Mouse (Mus musculus): ENCODE data around the gene March2. TPM values are rescaled to one million over a fixed set of nuclear protein-coding genes. Genes with fewer than 3 reads are reported as not detected.

March2 gene
- 73.0 and 77.8 TPM in 2 replicates for polyA plus RNA-seq (2015; fragmentation: Nextera tagmentation; extraction: Ambion mirVana)

DNA sequence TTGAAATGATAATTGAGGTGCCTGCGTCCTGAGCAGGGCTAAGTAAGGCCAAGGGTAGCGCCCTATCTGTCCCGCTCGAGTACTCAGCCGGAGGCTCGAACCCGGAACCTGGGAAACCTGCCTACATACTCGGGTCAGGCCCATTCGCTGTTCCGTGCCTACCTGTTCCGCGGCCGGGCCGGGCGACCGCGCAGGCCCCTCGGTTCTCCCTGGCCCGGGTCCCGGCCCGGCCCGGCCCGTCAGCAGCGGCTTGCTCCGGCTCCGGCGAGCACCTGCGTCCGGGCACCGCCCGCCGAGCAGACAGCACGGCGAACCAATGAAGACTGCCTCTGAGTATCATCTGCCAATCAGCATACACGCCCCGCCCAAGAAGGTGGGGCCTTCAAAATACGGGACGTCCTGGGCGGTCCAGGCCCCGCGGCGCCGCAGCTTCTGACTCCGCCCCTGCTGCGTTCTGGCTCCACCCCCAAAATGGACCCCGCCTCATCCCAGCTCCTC lies at the start of gene March2:
March2 (minus strand) TSS at position 287 of the 498 bp plus-strand sequence.
- ATAC-seq = peak; percentile 100
- Histone ChIP-seq H3K9me3 (ENCODE audit: control insufficient read depth, low read length) (no peaks in the 10 kb centered on the region), H3K27ac (ENCODE audit: low read length) (no peak within 1 kb of the TSS), H3K36me3 (ENCODE audit: control insufficient read depth, insufficient read depth) (no peaks in the 10 kb centered on the region), H3K4me2 (ENCODE audit: low read length) (peak within 1 kb of the TSS; percentile 84), H3K4me3 (replicated peaks; ENCODE audit: low read length) (peak within 1 kb of the TSS; percentile 89), H3K9ac (replicated peaks; ENCODE audit: low read depth, low read length) (peak within 1 kb of the TSS; percentile 80), H3K4me1 (replicated peaks; ENCODE audit: control insufficient read depth, insufficient read depth, low read length) (peaks cover 4% of the 10 kb centered on the region), H3K27me3 (replicated peaks; ENCODE audit: control insufficient read depth, insufficient read depth, low read length) (no peaks in the 10 kb centered on the region)
- under 1% methylated on average over 45 of the region's 46 CpGs for WGBS

DNA sequence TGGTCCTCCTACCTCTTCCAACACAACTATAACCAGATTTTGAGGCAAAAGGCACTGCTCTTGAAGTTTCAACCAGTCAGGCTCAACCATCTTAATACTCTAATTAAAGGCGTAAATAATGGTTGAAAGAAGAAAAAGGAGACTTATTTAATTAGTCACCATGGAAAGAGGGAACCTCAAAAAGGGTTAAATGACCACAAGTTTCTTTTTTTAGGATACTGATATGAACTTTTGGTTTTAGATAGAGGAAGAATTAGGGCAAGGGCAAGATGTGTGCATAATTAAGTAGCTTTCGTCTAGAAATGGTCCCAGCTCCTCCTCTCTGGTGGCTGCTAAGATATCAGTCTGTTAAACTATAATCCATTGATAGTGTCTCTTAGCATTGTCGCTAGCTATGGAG lies 47.9 kb upstream of the March2 start:
- H3K27ac ChIP-seq (ENCODE audit: low read length) = no peak overlapping the region
- WGBS = 78% methylated on average over 3 of the region's 3 CpGs
- H3K4me2 ChIP-seq (ENCODE audit: low read length) = no peak overlapping the region
- H3K36me3 ChIP-seq (ENCODE audit: control insufficient read depth, insufficient read depth) = no peaks in the 10 kb centered on the region
- H3K27me3 ChIP-seq (replicated peaks; ENCODE audit: control insufficient read depth, insufficient read depth, low read length) = no peaks in the 10 kb centered on the region
- no peak overlapping the region for H3K9ac ChIP-seq (replicated peaks; ENCODE audit: low read depth, low read length)
- H3K4me1 ChIP-seq (replicated peaks; ENCODE audit: control insufficient read depth, insufficient read depth, low read length) = no peaks in the 10 kb centered on the region
- ATAC-seq = no peak
- H3K9me3 ChIP-seq (ENCODE audit: control insufficient read depth, low read length) = no peaks in the 10 kb centered on the region
- no peak overlapping the region for H3K4me3 ChIP-seq (replicated peaks; ENCODE audit: low read length)

DNA sequence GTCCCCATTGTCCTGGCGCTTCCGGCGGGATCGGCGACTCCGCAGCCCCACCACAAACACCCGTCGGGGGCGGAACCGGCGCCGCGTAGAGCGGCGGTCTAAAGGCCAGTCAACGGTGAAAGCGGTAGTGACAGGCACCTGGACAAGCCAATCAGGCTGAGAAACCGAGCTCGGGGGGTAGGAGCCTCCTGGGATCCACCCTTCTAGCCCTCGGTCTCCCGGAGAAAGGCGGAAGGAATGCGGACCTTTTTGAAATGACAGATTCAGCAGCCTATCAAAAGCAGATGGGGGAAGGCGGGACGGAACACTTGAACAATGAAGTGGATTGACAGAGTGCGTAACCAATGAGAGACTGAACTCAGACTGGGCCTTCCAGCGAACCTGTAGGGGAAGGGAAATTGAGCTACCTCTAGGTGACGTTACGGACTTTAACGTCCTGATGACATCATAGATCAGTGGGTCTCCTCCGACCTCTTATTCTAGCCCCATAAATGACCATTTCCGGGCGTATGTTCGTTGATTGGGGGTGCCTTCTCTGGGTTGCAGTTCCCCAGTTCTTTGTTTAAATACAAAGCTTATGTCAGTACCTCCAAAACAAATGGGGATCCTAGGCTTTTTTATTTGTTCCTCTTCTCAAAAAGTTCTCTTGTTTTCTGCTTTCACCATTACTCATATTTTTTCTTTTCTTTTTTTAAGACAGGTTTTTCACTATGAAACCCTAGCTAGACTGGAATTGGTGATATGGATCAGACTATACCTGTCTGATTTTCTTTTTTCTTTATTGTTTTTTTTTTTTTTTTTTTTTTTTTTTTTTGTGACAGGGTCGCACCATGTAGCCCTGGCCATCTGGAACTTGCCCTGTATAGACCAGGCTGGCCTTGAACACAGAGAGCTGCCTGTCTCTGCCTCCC lies 42.0 kb upstream of the March2 start, which contains the start of gene Rab11b:
Rab11b (minus strand) TSS at position 276 of the 911 bp plus-strand sequence.
- Histone ChIP-seq H3K27ac (ENCODE audit: low read length) (peak within 1 kb of the TSS; percentile 99), H3K4me2 (ENCODE audit: low read length) (peak within 1 kb of the TSS; percentile 90), H3K4me1 (replicated peaks; ENCODE audit: control insufficient read depth, insufficient read depth, low read length) (peaks cover 43% of the 10 kb centered on the region), H3K9me3 (ENCODE audit: control insufficient read depth, low read length) (no peaks in the 10 kb centered on the region), H3K4me3 (replicated peaks; ENCODE audit: low read length) (peak within 1 kb of the TSS; percentile 86), H3K27me3 (replicated peaks; ENCODE audit: control insufficient read depth, insufficient read depth, low read length) (no peaks in the 10 kb centered on the region), H3K36me3 (ENCODE audit: control insufficient read depth, insufficient read depth) (no peaks in the 10 kb centered on the region), H3K9ac (replicated peaks; ENCODE audit: low read depth, low read length) (peak within 1 kb of the TSS; percentile 96)
- 3% methylated on average over 35 of the region's 35 CpGs for WGBS
- ATAC-seq = peak; percentile 99

DNA sequence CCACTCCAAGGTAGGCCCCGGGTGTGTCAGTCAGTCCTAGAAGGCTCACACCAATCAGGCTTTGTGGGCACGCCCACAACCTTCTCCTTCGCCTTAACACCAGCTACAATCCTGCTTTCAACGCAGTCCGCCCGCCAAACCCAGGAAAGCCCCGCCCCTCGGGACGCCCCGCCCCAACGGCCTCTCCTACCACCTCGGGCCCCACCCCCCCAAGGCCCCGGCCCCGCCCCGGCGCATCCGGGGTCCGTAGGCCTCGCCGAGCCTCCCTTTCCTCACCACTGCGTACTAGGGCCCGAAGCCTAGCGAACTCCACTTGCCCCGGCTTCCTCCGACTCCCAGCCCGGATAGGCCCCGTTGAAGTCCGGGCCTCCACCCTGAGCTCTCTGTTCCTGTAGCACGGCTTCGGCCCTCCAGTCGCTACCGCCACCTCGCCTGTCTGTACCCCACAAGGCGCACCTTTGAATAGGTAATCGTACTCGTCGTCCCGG lies 41.3 kb upstream of the March2 start:
- no peaks in the 10 kb centered on the region for H3K9me3 ChIP-seq (ENCODE audit: control insufficient read depth, low read length)
- peak; percentile 70 for ATAC-seq
- no peaks in the 10 kb centered on the region for H3K36me3 ChIP-seq (ENCODE audit: control insufficient read depth, insufficient read depth)
- H3K4me1 ChIP-seq (replicated peaks; ENCODE audit: control insufficient read depth, insufficient read depth, low read length) = peaks cover 47% of the 10 kb centered on the region
- no peaks in the 10 kb centered on the region for H3K27me3 ChIP-seq (replicated peaks; ENCODE audit: control insufficient read depth, insufficient read depth, low read length)
- H3K4me2 ChIP-seq (ENCODE audit: low read length) = peak overlapping the region; percentile 90
- under 1% methylated on average over 37 of the region's 38 CpGs for WGBS
- H3K9ac ChIP-seq (replicated peaks; ENCODE audit: low read depth, low read length) = peak overlapping the region; percentile 96
- peak overlapping the region; percentile 86 for H3K4me3 ChIP-seq (replicated peaks; ENCODE audit: low read length)
- peak overlapping the region; percentile 99 for H3K27ac ChIP-seq (ENCODE audit: low read length)

DNA sequence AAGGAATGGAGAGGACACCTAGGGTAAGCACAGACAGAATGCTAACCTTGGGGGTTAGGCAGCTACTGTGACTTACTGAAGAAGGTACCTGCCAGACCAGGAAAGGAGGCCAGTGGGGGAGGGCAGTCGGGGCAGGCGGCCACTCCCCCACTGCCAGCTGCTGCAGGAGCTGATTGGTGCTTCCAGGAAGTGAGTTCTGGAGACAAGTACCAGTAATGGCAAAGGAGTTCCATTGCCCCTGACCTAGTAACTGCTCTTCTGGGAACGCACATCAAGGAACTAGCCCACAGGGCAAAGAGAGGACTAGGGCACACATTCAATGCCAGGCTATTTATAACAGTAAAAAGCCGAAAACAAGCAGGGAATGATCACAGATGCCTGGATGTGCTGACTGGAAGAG lies 38.8 kb upstream of the March2 start:
- H3K4me1 ChIP-seq (replicated peaks; ENCODE audit: control insufficient read depth, insufficient read depth, low read length) = peaks cover 51% of the 10 kb centered on the region
- 72% methylated on average over 4 of the region's 4 CpGs for WGBS

GRCm38 (mm10) chr17:33756108-33756790 lies 37.8 kb upstream of the March2 start:
- H3K4me1 ChIP-seq (replicated peaks; ENCODE audit: control insufficient read depth, insufficient read depth, low read length) = peaks cover 51% of the 10 kb centered on the region

More for the DNA sequence above, 38.8 kb upstream of the March2 start:
- Histone ChIP-seq H3K36me3 (ENCODE audit: control insufficient read depth, insufficient read depth) (no peaks in the 10 kb centered on the region), H3K4me2 (ENCODE audit: low read length) (no peak overlapping the region), H3K9me3 (ENCODE audit: control insufficient read depth, low read length) (no peaks in the 10 kb centered on the region), H3K4me3 (replicated peaks; ENCODE audit: low read length) (no peak overlapping the region), H3K9ac (replicated peaks; ENCODE audit: low read depth, low read length) (no peak overlapping the region), H3K27ac (ENCODE audit: low read length) (no peak overlapping the region), H3K27me3 (replicated peaks; ENCODE audit: control insufficient read depth, insufficient read depth, low read length) (no peaks in the 10 kb centered on the region)
- no peak for ATAC-seq

DNA sequence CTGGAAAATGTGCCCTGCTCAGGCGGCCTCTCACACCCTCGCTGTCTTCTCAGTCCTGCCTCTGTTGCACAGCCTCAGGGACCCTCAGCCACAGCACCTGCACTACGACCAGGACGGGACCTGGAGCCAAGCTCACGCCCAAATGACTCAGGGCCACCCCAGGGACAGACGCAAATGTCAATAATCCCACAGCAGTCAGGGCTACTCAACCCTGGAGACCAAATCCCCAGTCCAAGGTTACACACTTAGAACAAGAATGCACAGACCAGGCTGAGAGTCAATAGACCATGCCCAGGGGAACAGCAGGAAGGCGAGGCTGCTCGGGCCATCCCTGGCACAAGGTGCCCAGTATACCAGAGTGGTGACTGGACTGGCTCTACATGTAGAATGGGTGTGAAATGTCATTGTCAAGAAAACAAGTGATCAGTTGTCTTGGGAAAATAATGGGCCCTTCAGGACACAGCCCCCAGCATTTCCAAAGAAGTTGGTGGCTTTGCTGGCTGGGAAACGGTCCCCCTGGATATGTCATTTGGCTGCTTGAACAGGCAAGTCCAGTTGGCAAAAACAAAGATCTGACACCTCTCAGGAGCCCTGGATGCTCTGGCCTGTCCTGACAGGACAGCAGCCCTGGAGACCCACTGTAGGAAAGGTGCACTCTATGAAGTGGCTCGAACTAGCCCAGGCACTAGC lies 37.1 kb upstream of the March2 start:
- Histone ChIP-seq H3K9ac (replicated peaks; ENCODE audit: low read depth, low read length) (no peak overlapping the region), H3K36me3 (ENCODE audit: control insufficient read depth, insufficient read depth) (no peaks in the 10 kb centered on the region), H3K27me3 (replicated peaks; ENCODE audit: control insufficient read depth, insufficient read depth, low read length) (no peaks in the 10 kb centered on the region), H3K9me3 (ENCODE audit: control insufficient read depth, low read length) (no peaks in the 10 kb centered on the region), H3K4me3 (replicated peaks; ENCODE audit: low read length) (no peak overlapping the region), H3K27ac (ENCODE audit: low read length) (no peak overlapping the region), H3K4me1 (replicated peaks; ENCODE audit: control insufficient read depth, insufficient read depth, low read length) (peaks cover 48% of the 10 kb centered on the region), H3K4me2 (ENCODE audit: low read length) (no peak overlapping the region)
- WGBS = 85% methylated on average over 10 of the region's 10 CpGs
- no peak for ATAC-seq

More at GRCm38 (mm10) chr17:33756108-33756790, 37.8 kb upstream of the March2 start:
- H3K27ac ChIP-seq (ENCODE audit: low read length) = no peak overlapping the region
- ATAC-seq = no peak
- no peaks in the 10 kb centered on the region for H3K27me3 ChIP-seq (replicated peaks; ENCODE audit: control insufficient read depth, insufficient read depth, low read length)
- H3K9ac ChIP-seq (replicated peaks; ENCODE audit: low read depth, low read length) = no peak overlapping the region
- 85% methylated on average over 3 of the region's 3 CpGs for WGBS
- no peaks in the 10 kb centered on the region for H3K9me3 ChIP-seq (ENCODE audit: control insufficient read depth, low read length)
- H3K4me2 ChIP-seq (ENCODE audit: low read length) = no peak overlapping the region
- H3K4me3 ChIP-seq (replicated peaks; ENCODE audit: low read length) = no peak overlapping the region
- no peaks in the 10 kb centered on the region for H3K36me3 ChIP-seq (ENCODE audit: control insufficient read depth, insufficient read depth)

GRCm38 (mm10) chr17:33754656-33755055 lies 36.2 kb upstream of the March2 start:
- H3K27me3 ChIP-seq (replicated peaks; ENCODE audit: control insufficient read depth, insufficient read depth, low read length) = no peaks in the 10 kb centered on the region
- no peak overlapping the region for H3K27ac ChIP-seq (ENCODE audit: low read length)
- 65% methylated on average over 1 of the region's 1 CpGs for WGBS
- H3K36me3 ChIP-seq (ENCODE audit: control insufficient read depth, insufficient read depth) = no peaks in the 10 kb centered on the region
- H3K9ac ChIP-seq (replicated peaks; ENCODE audit: low read depth, low read length) = no peak overlapping the region
- no peak overlapping the region for H3K4me2 ChIP-seq (ENCODE audit: low read length)
- no peak for ATAC-seq
- H3K4me3 ChIP-seq (replicated peaks; ENCODE audit: low read length) = no peak overlapping the region
- peaks cover 48% of the 10 kb centered on the region for H3K4me1 ChIP-seq (replicated peaks; ENCODE audit: control insufficient read depth, insufficient read depth, low read length)
- no peaks in the 10 kb centered on the region for H3K9me3 ChIP-seq (ENCODE audit: control insufficient read depth, low read length)

Data from forebrain, embryonic 16.5 days (tissue).